Mouse (Mus musculus): ENCODE data around the gene Tnnt3.

The Tnnt3 gene

GRCm38 (mm10) chr7:142476795-142477452 lies 21.7 kb upstream of the Tnnt3 start:
- no peak for DNase-seq (ENCODE audit: low spot score)

DNA sequence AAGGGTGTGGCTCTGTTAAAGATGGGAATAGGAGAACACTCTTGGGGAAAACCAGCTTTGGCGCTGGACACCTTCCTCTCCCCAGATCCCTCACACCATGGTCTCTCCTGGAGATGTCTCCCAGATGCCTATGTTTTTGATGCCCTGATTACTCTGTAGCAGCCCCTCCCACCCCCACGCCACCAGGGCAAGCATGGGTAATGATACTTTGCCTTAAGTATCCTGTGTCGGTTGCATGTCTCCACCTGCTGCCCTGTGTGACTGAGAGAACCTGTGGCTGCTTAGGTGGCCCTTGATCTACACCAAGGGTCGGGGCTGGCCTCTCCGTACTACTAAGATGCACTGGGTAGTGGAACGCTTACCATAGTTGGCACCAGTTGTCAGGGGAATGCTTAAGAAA lies 20.6 kb upstream of the Tnnt3 start:
- no peak for DNase-seq (ENCODE audit: low spot score)

DNA sequence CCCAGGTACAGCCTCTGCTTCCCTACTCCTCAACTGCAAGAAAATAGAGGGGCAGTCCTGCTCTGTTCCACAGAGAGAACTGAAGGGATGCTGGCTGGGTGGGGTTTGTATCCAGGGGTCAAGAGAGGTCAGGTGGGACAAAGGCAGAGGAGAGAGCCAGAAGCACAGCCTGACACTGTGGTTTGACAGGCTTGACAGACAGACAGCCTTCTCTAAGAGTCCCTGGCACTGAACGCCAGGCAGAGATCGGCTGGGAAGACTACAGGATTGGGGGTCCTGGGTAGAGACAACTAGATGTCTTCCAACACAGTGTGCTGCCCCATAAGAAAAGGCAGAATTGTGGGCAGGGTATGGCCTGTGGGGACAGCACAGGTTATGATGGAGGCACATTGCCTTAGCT lies 20.1 kb upstream of the Tnnt3 start:
- no peak for DNase-seq (ENCODE audit: low spot score)

DNA sequence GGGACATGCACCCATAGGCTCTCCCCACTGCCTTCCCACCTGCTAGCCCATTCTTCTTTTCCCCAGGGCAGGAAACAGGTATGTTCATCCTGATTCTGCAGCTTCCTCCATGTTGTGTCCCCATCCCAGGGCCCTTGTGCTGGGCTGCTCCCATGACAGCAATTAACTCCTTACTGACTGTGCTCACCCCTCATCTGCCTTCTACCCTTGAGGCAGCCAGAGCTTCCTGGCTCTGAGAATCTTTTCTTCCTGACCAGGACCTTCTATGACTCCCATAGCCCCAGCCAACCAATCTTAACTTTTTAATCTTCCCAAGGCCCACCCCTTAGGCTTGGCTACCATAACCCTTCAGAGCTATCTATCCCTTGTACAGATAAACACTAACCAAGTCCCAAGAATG lies 19.3 kb upstream of the Tnnt3 start:
- DNase-seq (ENCODE audit: low spot score) = no peak

DNA sequence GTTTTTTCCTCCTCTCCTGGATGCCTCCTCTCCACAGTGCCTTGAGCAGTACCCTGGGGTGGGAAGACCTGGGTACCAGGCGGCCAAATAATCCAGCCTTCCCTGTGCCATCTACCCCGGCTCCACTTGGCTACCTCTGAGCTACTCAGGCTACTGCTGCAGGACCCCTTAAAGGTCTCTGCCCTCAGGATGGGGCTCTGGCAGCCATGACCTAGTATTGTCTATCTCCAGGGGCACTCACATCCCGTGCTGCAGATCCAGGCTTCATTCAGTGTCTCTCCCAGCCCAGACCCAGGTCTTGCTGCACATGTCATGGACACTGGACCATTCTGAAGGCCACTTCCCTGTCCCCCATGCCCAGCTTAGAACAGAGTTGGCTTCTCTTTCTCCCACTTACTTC lies 18.8 kb upstream of the Tnnt3 start:
- DNase-seq (ENCODE audit: low spot score) = no peak

GRCm38 (mm10) chr7:142480661-142481060 lies 18.0 kb upstream of the Tnnt3 start:
- DNase-seq (ENCODE audit: low spot score) = no peak

- DNase-seq (ENCODE audit: low spot score) = peak; percentile 71
Measured at GRCm38 (mm10) chr7:142481186-142481567, 17.5 kb upstream of the Tnnt3 start.

DNA sequence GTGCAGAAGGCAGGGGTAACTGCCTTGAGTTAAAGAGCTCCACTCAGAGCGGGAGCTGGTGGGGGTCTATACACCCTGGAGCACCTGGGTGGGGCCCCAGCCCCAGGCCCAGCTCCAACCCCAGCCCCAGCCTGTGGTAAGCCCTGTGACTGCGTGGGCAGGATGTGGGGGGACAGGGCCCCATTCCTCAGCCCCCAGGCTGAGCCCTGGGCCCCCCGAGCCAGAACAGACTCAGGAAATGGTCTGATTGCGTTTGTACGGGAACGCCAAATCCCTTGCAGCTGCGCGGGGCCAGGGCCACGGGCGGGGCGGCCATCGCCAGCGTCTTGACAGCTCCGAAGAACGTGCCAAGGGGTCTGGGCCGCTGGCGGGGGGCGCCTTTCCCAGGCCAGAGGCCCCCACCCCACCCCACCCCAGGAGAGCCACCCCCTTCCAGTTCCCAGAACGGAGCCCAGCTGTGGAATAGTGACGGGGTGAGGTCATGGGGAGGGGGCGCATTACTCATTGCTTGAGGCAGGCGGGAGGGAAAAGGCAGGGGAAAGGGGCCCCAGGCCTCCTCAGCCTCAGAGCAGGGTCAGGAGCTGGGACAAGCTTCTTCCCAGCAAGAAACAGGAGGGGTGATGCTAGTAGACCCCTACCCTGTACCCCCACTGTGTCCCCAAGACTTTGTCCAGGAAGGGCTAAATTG lies 16.9 kb upstream of the Tnnt3 start:
- DNase-seq (ENCODE audit: low spot score) = peak; percentile 59

DNA sequence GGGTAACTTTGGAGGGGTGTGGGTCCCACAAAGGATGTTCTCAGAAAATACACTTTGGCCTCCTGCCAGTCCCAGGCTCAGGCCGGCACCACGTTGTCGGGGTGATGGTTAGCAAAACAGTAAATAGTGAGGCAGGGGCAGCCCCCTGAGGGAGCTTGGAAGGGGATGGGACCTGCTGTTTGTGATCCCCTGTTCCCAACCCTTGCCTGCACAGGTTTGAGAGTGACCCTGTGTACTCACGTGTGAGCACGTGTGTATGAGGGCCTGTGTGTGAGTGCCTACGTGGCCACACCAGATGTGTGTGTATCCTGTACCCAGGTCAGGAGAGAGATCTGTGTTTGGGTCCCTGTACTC lies 16.4 kb upstream of the Tnnt3 start:
- DNase-seq (ENCODE audit: low spot score) = no peak

- no peak for DNase-seq (ENCODE audit: low spot score)
Measured at GRCm38 (mm10) chr7:142483136-142483535, 15.5 kb upstream of the Tnnt3 start.

DNA sequence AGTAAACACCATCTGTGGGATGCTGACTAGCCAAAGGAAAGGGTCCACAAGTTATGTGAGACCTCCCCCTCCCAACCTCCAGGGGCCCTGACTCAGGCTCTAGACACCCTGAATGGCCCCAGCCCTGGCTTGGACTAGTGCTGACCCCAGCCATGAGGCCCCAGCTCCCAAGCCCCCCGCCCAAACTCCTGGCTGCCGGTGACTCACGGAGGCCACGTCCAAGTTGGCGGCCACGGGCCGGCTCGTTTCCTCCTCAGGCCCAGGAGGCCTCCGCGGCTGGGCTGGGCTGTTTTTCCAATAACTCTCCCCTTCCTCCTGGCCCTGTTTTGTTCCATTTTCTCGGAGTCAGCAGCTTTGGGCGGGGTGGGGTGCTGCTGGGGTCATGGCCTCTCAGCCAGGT lies 13.9 kb upstream of the Tnnt3 start:
- no peak for DNase-seq (ENCODE audit: low spot score)

GRCm38 (mm10) chr7:142486751-142487162 lies 11.9 kb upstream of the Tnnt3 start:
- peak; percentile 14 for DNase-seq (ENCODE audit: low spot score)

DNA sequence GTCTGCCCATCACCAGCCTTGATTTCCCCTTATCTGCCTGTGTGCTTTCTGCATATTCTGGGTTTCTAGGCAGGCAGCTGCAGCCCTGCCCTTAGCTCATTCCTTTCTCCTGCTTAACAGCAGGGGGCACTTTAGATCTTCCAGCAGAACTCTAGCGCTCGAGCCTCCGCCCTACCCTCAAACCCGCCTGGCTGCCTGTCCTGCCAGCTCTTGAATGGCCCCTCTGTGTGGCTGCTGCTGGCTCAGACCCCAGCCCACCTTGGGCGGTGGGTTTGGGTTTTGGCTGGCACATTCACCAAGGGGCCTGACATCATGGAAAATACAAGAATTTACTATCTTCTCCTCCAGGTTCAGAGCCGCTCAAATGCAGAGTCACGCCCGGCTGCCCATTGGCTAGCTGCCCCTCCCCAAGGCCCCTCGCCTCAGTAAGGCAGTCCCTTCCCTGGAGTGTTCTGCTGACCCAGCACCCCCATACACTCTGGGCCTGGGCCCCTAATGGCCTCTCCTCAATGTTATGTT lies 11.2 kb upstream of the Tnnt3 start:
- DNase-seq (ENCODE audit: low spot score) = peak; percentile 33

DNA sequence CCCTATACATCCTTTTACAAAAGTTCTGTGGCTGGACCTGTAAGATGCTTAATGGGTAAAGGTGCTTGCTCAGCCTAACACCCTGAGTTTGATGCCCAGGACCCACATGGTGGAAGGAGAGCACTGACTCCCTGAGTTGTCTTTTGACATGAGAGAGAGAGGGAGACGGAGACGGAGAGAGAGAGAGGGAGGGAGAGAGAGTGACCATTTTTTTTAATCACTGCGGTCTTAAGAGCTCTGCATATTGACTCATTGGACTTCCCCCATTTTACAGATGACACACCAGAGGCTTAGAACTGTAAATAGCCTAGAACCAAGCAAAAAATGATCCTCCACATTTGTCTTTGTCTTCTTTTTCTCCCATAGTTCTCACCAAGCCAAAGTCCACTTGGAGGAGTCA lies 10.6 kb upstream of the Tnnt3 start:
- no peak for DNase-seq (ENCODE audit: low spot score)

DNA sequence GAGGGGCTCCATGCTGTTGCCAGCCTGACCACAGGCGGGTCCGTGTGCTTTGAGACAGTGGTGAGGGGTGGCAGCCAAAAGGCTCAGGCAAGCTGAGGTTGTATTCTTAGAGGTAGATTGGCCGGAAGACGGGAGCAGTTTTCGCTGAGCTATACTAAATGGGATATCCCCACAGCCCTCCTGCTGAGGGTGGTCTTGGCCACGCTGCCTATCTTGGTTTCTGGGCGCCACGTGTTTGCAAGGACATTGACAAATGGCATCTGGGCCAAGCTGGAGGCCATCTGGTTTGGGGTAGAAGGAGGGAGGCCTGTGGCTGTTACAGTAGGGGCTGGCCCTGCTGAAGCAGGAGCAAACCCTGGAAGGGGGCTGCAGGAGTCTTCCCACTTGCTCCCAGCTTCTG lies 5.1 kb upstream of the Tnnt3 start:
- DNase-seq (ENCODE audit: low spot score) = no peak

DNA sequence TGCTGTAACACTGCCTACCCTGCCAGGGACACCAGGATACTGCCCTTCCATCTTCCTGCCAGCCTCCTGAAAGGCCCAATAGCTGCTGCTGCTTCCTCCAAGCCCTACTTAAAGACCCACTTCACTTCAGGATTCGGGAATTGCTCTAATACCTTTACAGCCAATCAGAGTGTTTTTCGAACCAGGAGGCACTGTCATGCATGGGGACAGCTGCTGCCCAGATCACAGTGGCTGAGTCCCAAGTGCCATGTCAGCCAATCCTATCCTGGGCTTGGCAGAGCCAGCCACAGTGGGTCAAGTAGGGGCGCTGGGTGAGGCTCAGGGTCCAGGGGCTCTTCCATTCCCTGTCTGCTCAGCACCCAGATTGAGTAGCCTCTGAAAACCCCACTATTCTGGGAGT lies 2.5 kb upstream of the Tnnt3 start:
- no peak for DNase-seq (ENCODE audit: low spot score)

DNA sequence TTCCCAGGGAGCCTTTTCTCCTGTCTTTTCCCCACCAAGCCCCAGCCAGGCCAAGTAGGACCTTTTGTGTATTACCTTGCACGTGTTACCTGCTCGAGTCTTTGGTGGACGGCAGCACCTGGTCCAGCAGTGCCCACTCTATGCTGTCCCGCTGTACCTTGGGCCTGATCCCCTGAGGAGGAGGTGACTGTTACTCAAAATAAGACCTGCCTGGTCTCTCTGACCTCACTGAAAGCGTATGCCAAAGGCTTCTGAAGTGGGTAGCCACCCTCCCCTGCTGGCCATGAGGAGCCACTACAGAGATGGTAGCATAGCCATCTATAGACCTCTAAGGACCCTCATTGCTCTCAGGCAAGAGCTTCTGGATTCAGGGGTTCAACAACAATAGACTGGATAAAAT lies 1.8 kb upstream of the Tnnt3 start:
- no peak for DNase-seq (ENCODE audit: low spot score)

GRCm38 (mm10) chr7:142497775-142498174 lies 861 bp upstream of the Tnnt3 start:
- no peak for DNase-seq (ENCODE audit: low spot score)

DNA sequence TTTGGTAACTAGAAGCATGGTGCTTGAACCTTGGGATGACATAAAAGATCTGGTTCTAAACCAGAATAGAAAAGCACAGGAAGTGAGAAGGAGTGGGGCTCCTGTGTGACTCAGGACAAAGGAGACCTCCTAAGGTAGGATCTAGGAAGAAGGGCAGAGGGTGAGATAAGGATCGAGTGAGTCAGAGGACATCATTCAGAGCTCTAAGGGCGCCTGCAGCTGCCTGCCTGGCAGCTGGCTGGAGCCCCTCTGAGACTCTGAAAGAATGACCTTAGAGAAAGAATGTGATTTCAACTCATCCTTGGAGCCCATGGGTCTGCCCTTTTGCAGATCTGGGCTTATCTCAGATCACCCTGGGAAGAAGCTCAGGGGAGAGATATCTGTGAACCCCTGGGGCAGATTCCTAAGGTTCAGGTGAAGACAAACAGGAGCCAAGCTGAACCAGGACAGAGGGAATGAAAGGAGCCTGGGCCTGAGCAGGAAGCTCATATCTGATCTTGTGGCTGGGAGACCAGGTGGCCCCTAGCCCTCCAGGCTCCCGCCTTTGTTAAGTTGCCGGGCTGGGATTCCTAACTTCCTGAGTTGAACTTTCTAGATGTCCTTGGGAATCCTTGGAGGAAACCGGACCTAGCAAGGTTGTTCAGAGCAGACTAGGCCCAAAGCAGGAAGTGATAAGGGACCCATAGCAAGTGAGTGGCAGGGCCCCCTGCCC lies 530 bp downstream of the Tnnt3 start:
- no peak for DNase-seq (ENCODE audit: low spot score)

- DNase-seq (ENCODE audit: low spot score) = no peak
Measured at GRCm38 (mm10) chr7:142500032-142500431, 1.4 kb downstream of the Tnnt3 start.

DNA sequence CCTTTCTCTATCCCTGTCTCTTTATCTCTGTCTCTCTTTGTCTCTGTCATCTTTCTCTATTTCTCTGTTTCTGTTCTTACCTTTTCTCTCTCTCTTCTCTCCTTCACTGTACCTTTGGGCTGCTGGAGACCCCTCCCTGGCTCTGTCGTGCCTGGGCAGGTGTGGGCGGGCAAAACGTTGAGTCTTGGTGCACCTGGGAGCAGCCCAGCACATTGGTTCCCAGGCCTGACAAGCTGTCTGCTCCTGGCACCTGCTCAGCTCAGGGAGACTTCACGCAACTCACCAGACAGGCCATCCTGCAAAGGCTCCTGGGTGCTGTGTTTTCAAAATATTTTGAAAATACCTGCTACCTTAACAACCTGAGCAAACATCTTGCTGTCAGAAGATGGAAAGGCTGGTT lies 4.6 kb downstream of the Tnnt3 start:
- no peak for DNase-seq (ENCODE audit: low spot score)

GRCm38 (mm10) chr7:142505942-142506341 lies 7.3 kb downstream of the Tnnt3 start:
- no peak for DNase-seq (ENCODE audit: low spot score)

DNA sequence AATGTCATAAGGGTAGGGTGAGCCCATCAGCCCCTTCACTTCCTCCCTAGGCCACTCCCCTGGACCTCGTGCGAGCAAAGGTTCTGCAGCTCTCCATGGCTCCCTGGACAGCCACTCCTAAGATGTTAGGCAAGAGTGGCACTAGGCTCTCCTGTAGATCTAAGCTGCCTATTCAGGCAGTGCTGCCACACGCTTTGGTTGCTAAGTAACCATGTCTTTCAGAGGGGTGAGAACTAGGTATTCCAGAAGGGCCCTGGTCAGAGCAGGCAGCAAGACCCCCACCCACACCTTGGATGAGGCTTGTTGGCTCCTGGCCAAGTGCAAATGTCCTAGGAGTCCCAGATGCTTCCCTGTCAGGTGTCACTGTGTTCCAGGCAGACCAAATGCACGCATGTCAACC lies 7.9 kb downstream of the Tnnt3 start:
- DNase-seq (ENCODE audit: low spot score) = no peak

All from urinary bladder, postnatal 25 days (tissue).